Mouse (Mus musculus) G1E (cell line): ENCODE data around the gene Cd7. TPM values are rescaled to one million over a fixed set of nuclear protein-coding genes. Genes with fewer than 3 reads are reported as not detected.
"Not testable (repeated sequence)": the region's sequence is repeated elsewhere in the genome, so short reads cannot be mapped to it uniquely, and the experiment has no call there.

Source experiments
- ATAC-seq: 2 replicates; pipeline ENCODE4 v1.8.0; 2016; ENCODE audit warnings: mild to moderate bottlenecking; ENCODE audit not compliant: insufficient number of reproducible peaks, poor library complexity, low FRiP score, severe bottlenecking; ENCODE audit errors: extremely low read depth
- DNase-seq: peaks from one replicate; pipeline ENCODE4 v3.0.0; 2012; ENCODE audit warnings: low spot score
- H3K27me3 ChIP-seq: 2 replicates; pipeline ENCODE4 v1.6.1; 2012; ENCODE audit warnings: mild to moderate bottlenecking, low read length, inconsistent platforms; ENCODE audit not compliant: insufficient read depth
- H3K36me3 ChIP-seq: replicated peaks from 2 replicates; pipeline ENCODE3; 2012; ENCODE audit warnings: mild to moderate bottlenecking, inconsistent platforms
- H3K4me1 ChIP-seq: 2 replicates; pipeline ENCODE4 v1.6.1; 2012; ENCODE audit warnings: low read depth, low read length, inconsistent platforms, mixed read lengths; ENCODE audit not compliant: insufficient read depth
- H3K4me3 ChIP-seq: 2 replicates; pipeline ENCODE4 v1.5.1; 2012; ENCODE audit warnings: low read depth, mild to moderate bottlenecking, inconsistent platforms, low read length, moderate library complexity, mixed read lengths
- H3K9me3 ChIP-seq: replicated peaks from 2 replicates; pipeline ENCODE4 v1.6.1; 2012; ENCODE audit warnings: inconsistent platforms
- CTCF ChIP-seq: IDR thresholded peaks from 2 replicates; pipeline ENCODE4 v1.5.1; 2012; ENCODE audit warnings: low read depth, low read length, inconsistent platforms, mixed read lengths
- GATA1 ChIP-seq: IDR thresholded peaks from 2 replicates; pipeline ENCODE4 v1.6.1; 2012; ENCODE audit warnings: borderline replicate concordance, low read length, inconsistent platforms, mixed read lengths
- GATA2 ChIP-seq: IDR thresholded peaks from 2 replicates; pipeline ENCODE4 v1.6.1; 2012; ENCODE audit warnings: low read depth, low read length, inconsistent platforms, borderline replicate concordance
- POLR2AphosphoS5 ChIP-seq: IDR thresholded peaks from 2 replicates; pipeline ENCODE4 v1.6.1; 2012; ENCODE audit warnings: low read depth, low read length, inconsistent platforms; ENCODE audit not compliant: insufficient replicate concordance
- TAL1 ChIP-seq: conservative IDR thresholded peaks from 2 replicates; pipeline ENCODE4 v1.6.1; 2012; ENCODE audit warnings: low read depth, low read length, inconsistent platforms, mixed read lengths
- polyA plus RNA-seq: library from polyadenylated mRNA; stranded (reverse); fragments of >175 nt; gene quantifications from 2 replicates; pipeline ENCODE4 v1.2.3, GENCODE M21; 2012
- total RNA-seq, 2 experiments: library from RNA; stranded (forward) in 1 of 2; stranded (reverse) in 1 of 2; fragments of 200-1000 nt in 1 of 2; fragments of >200 nt in 1 of 2; fragmentation: Nextera tagmentation in 1 of 2; gene quantifications; 2 replicates each; pipeline ENCODE4 v1.2.3; 2014 to 2017

The Cd7 gene
- total and polyA plus RNA-seq, 3 experiments = not detected

DNA sequence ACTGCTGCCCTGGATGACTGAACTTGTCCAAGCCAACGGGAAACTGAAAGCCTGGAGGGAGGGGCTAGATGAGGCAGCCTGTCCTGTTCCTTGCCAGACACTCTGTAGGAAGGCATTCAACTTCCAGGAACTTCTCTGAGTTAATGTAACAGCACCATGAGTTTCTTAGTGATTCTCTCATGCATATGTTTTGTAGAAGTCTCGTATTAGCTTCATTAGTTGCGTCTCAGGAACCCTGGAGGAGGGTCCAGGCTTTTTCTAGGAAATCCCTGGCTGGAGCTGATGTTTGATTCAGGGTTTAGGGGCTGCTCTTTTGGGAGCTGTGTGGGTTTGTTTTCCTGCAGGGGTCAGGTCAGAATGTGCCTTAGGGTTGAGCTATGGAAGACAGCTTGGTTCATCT lies 41.9 kb upstream of the Cd7 start, which contains the start of gene Sectm1a:
Gene Sectm1a, minus strand, starts transcription at position 101 of the 400 bp plus-strand sequence.
- no peak for ATAC-seq
- no peak for TF ChIP-seq POLR2AphosphoS5
- TF ChIP-seq CTCF = no peak
- TF ChIP-seq GATA1 = no peak
- TF ChIP-seq GATA2 = no peak
- no peak for TF ChIP-seq TAL1
- no peaks in the 10 kb centered on the region for H3K9me3 ChIP-seq
- DNase-seq = no peak
- peaks cover 7% of the 10 kb centered on the region for H3K4me1 ChIP-seq
- H3K27me3 ChIP-seq = peaks cover 19% of the 10 kb centered on the region
- H3K4me3 ChIP-seq = no peak within 1 kb of the TSS
- H3K36me3 ChIP-seq = no peaks in the 10 kb centered on the region

DNA sequence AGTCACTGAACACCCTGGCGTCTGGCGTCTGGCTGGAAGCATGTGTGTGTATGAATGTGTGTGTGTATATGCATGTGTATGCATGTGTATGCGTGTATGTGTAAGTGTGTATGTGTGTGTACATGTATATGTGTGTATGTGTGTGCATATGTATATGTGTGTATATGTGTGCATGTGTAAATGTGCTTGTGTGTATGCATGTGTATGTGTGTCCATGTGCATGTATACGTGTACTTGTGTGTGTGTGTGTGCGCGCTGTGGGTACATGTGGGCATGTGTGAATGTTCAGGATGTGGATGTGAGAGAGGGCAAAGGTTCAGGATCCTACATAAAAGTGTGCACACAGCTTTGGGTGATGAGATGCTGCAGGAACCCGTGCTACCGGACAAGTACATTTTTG lies 41.1 kb upstream of the Cd7 start:
- H3K36me3 ChIP-seq = no peaks in the 10 kb centered on the region
- no peaks in the 10 kb centered on the region for H3K9me3 ChIP-seq
- H3K4me3 ChIP-seq = no peak overlapping the region
- H3K27me3 ChIP-seq = peaks cover 22% of the 10 kb centered on the region
- TF ChIP-seq CTCF (no peak), GATA2 (no peak), GATA1 (no peak), TAL1 (no peak), POLR2AphosphoS5 (no peak)
- DNase-seq = no peak
- ATAC-seq = no peak
- H3K4me1 ChIP-seq = peaks cover 7% of the 10 kb centered on the region

DNA sequence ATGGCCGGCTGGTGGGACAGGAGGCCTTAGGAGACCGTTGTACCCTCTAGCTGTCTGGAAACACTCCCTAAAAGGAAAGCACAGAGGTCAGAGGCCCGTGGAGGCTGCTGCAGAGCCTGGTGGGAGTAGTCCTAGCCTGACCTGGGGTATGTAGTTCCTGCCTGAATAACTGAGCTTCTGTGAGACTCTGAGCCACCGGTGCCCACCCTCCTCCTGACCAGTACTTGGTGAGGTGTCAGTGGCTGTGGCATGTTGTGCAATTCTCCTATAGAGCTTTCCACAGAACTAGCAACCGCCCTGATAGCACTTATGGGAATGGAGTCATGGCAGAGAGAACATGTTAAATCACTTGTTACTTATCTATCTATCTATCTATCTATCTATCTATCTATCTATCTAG lies 36.4 kb upstream of the Cd7 start:
- H3K4me1 ChIP-seq = no peaks in the 10 kb centered on the region
- peaks cover 16% of the 10 kb centered on the region for H3K27me3 ChIP-seq
- DNase-seq = no peak
- no peak for ATAC-seq
- no peak overlapping the region for H3K4me3 ChIP-seq
- TF ChIP-seq POLR2AphosphoS5 = no peak
- TF ChIP-seq GATA1 = no peak
- no peak for TF ChIP-seq TAL1
- TF ChIP-seq GATA2 = no peak
- no peak for TF ChIP-seq CTCF
- no peaks in the 10 kb centered on the region for H3K9me3 ChIP-seq
- no peaks in the 10 kb centered on the region for H3K36me3 ChIP-seq

DNA sequence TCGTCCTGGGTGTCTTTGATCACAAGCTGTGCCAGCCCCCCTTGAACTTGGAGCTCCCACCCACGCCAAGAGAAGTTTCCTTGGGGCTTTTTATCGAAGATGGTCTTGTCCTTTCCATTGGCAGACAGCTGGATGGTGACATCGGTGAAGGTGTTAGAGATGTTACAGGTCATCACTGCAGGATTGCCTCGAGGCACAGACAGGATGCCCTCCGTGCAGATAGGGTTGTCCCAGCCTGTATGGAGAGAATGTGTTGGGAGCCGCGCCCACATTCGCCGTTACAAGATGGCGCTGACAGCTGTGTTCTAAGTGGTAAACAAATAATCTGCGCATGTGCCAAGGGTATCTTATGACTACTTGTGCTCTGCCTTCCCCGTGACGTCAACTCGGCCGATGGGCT lies 30.4 kb upstream of the Cd7 start:
- not testable (repeated sequence) for ATAC-seq, H3K36me3 ChIP-seq, H3K9me3 ChIP-seq, DNase-seq, H3K4me3 ChIP-seq, H3K4me1 ChIP-seq
- peaks cover 16% of the 10 kb centered on the region for H3K27me3 ChIP-seq

DNA sequence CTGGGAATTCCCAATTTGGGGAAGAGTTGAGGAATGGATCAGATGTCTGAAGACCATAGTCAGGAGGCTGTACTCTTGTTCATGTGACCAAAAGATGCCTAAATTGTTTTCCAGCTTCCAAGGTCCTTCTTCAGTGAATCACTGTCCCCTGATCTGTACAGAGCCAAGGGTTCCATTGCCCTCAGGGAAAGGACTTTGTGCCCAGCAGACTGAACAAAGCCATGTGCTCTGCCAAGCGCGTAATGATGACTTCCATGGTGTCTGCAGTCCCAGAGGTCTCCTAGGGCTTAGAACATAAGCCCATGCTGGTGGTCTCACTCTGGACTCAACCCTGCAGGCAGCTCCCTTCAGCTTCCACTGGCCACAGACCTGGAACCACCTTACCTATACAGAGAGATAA lies 28.7 kb upstream of the Cd7 start:
- DNase-seq (no peak), ATAC-seq (no peak)
- Histone ChIP-seq H3K36me3 (no peaks in the 10 kb centered on the region), H3K4me1 (peaks cover 2% of the 10 kb centered on the region), H3K4me3 (no peak overlapping the region), H3K27me3 (peaks cover 25% of the 10 kb centered on the region), H3K9me3 (no peaks in the 10 kb centered on the region)
- TF ChIP-seq GATA2 (no peak), TAL1 (no peak), CTCF (no peak), POLR2AphosphoS5 (no peak), GATA1 (no peak)

DNA sequence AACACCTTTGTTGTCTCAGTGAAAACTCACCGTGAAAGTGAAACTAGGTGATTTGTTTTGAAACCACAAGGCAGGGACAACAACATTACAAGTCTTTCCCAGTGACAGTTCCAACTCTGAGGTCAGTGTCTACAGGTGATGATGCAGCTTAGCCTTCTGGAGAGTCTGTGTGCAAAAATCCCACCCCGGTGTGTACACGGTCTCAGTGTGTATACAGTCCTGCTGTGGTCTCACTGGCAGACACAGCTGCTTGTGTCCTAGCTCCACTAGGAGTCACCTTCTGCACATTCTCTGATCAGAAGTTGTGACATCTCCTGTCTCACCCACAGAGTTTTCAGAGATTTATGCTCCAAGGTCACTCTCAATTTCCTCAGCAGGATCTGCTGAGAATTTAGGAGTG lies 25.0 kb upstream of the Cd7 start:
- H3K27me3 ChIP-seq = peaks cover 34% of the 10 kb centered on the region
- DNase-seq (no peak), ATAC-seq (no peak)
- peaks cover 2% of the 10 kb centered on the region for H3K4me1 ChIP-seq
- no peaks in the 10 kb centered on the region for H3K9me3 ChIP-seq
- no peaks in the 10 kb centered on the region for H3K36me3 ChIP-seq
- H3K4me3 ChIP-seq = no peak overlapping the region
- no peak for TF ChIP-seq TAL1
- TF ChIP-seq GATA1 = no peak
- TF ChIP-seq GATA2 = no peak
- no peak for TF ChIP-seq CTCF
- no peak for TF ChIP-seq POLR2AphosphoS5

DNA sequence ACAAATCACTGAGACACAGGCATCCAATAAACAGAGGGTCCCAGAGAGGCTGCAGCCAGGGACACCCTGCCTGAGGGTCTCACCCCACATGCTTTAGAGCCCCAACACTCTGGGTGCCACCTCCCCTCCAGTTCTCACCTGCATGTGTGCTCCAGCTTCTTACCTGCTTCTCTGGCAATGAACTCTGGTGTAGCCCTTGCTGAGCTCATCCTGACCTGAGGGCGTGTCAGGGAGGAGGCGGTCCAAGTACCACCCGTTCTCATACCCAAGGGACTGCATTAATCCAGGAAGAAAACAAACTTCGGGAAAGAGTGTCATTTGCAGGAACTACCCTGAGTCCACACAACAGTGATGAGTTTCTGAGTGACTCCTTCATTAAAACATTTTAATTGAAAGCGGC lies 24.2 kb upstream of the Cd7 start, which contains the start of gene Sectm1b:
Gene Sectm1b, minus strand, starts transcription at position 191 of the 400 bp plus-strand sequence.
- Histone ChIP-seq H3K4me3 (no peak within 1 kb of the TSS), H3K9me3 (no peaks in the 10 kb centered on the region), H3K4me1 (peaks cover 2% of the 10 kb centered on the region), H3K27me3 (peaks cover 34% of the 10 kb centered on the region), H3K36me3 (no peaks in the 10 kb centered on the region)
- DNase-seq (no peak), ATAC-seq (no peak)
- TF ChIP-seq TAL1 = no peak
- no peak for TF ChIP-seq GATA2
- no peak for TF ChIP-seq CTCF
- no peak for TF ChIP-seq GATA1
- TF ChIP-seq POLR2AphosphoS5 = no peak
